Mouse (Mus musculus): ENCODE data around the gene 5730455P16Rik. TPM values are rescaled to one million over a fixed set of nuclear protein-coding genes. Genes with fewer than 3 reads are reported as not detected.

The 5730455P16Rik gene
- polyA plus RNA-seq, 2 experiments, result 2.4 to 5.1 TPM

GRCm38 (mm10) chr11:80315743-80316639 lies 61.8 kb downstream of the 5730455P16Rik start:
- Histone ChIP-seq H3K4me3 (ENCODE audit: insufficient read depth in 1 of 2, low read depth in 2 of 2, low read length in 2 of 2) (no peak overlapping the region), H3K9me3 (ENCODE audit: control insufficient read depth, low read length) (no peaks in the 10 kb centered on the region), H3K36me3 (replicated peaks; ENCODE audit: control insufficient read depth, insufficient read depth, low read depth) (no peaks in the 10 kb centered on the region), H3K4me2 (ENCODE audit: low read depth) (no peak overlapping the region), H3K4me1 (replicated peaks; ENCODE audit: control insufficient read depth in 2 of 2, insufficient read depth in 2 of 2, low read length in 1 of 2) (no peaks in the 10 kb centered on the region), H3K27me3 (ENCODE audit: control insufficient read depth, insufficient read depth, low read length) (no peaks in the 10 kb centered on the region; the same call in 1 of the 2 replicates), H3K9ac (replicated peaks) (no peak overlapping the region), H3K27ac (no peak overlapping the region)
- no peak for TF ChIP-seq CTCF (IDR thresholded peaks at IDR 0.05; ENCODE audit: low read depth)
- DNase-seq (ENCODE audit: low read depth in 3 of 3, low spot score in 3 of 3) (no peak), ATAC-seq (ENCODE audit: insufficient read depth) (no peak)
- 55% methylated on average over 10 of the region's 10 CpGs for WGBS (ENCODE audit: insufficient replicate concordance)

GRCm38 (mm10) chr11:80313944-80314343 lies 63.9 kb downstream of the 5730455P16Rik start:
- no peak for TF ChIP-seq EP300 (IDR thresholded peaks at IDR 0.05; ENCODE audit: low read depth)
- TF ChIP-seq CTCF (IDR thresholded peaks at IDR 0.05; ENCODE audit: low read depth), result no peak
- no peak overlapping the region for H3K4me3 ChIP-seq (ENCODE audit: insufficient read depth in 1 of 2, low read depth in 2 of 2, low read length in 2 of 2)
- 48% methylated on average over 4 of the region's 4 CpGs for WGBS (ENCODE audit: insufficient replicate concordance)
- no peaks in the 10 kb centered on the region; the same call in 1 of the 2 replicates for H3K27me3 ChIP-seq (ENCODE audit: control insufficient read depth, insufficient read depth, low read length)
- ATAC-seq (ENCODE audit: insufficient read depth) (no peak), DNase-seq (ENCODE audit: low read depth in 3 of 3, low spot score in 3 of 3) (no peak)
- H3K9ac ChIP-seq (replicated peaks), result no peak overlapping the region
- no peaks in the 10 kb centered on the region for H3K4me1 ChIP-seq (replicated peaks; ENCODE audit: control insufficient read depth in 2 of 2, insufficient read depth in 2 of 2, low read length in 1 of 2)
- no peaks in the 10 kb centered on the region for H3K36me3 ChIP-seq (replicated peaks; ENCODE audit: control insufficient read depth, insufficient read depth, low read depth)
- no peak overlapping the region for H3K27ac ChIP-seq
- no peaks in the 10 kb centered on the region for H3K9me3 ChIP-seq (ENCODE audit: control insufficient read depth, low read length)
- no peak overlapping the region for H3K4me2 ChIP-seq (ENCODE audit: low read depth)

- no peak for TF ChIP-seq CTCF (IDR thresholded peaks at IDR 0.05; ENCODE audit: low read depth)
- no peak for TF ChIP-seq EP300 (IDR thresholded peaks at IDR 0.05; ENCODE audit: low read depth)
- H3K4me2 ChIP-seq (ENCODE audit: low read depth), result no peak overlapping the region
- H3K9ac ChIP-seq (replicated peaks), result no peak overlapping the region
- WGBS (ENCODE audit: insufficient replicate concordance), result 35% methylated on average over 1 of the region's 1 CpGs
- DNase-seq (ENCODE audit: low read depth in 3 of 3, low spot score in 3 of 3) (no peak), ATAC-seq (ENCODE audit: insufficient read depth) (no peak)
- H3K9me3 ChIP-seq (ENCODE audit: control insufficient read depth, low read length), result no peaks in the 10 kb centered on the region
- no peak overlapping the region for H3K4me3 ChIP-seq (ENCODE audit: insufficient read depth in 1 of 2, low read depth in 2 of 2, low read length in 2 of 2)
- no peaks in the 10 kb centered on the region for H3K4me1 ChIP-seq (replicated peaks; ENCODE audit: control insufficient read depth in 2 of 2, insufficient read depth in 2 of 2, low read length in 1 of 2)
- H3K36me3 ChIP-seq (replicated peaks; ENCODE audit: control insufficient read depth, insufficient read depth, low read depth), result no peaks in the 10 kb centered on the region
- no peak overlapping the region for H3K27ac ChIP-seq
- no peaks in the 10 kb centered on the region; the same call in 1 of the 2 replicates for H3K27me3 ChIP-seq (ENCODE audit: control insufficient read depth, insufficient read depth, low read length)
Observed at GRCm38 (mm10) chr11:80313462-80313861, 64.4 kb downstream of the 5730455P16Rik start.

DNA sequence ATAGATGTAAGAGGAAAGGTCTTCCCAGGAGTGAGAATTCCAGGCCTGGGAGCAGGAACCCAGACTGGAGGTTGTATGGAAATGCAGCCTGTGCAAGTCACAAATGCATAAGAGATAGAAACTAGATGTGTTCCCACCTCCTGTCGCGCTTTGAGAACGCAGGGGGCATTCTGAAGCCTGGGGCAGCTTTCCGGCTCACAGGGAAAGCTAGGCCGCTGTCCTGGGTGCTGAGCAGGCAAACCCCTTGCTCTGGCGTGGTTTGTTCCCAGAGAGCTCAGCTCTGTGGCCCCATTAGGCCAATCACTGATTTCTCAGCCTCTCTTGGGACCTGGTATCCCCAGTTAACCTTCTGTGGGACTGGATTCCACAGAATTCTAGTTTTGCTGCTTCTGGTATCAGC lies 65.3 kb downstream of the 5730455P16Rik start:
- ATAC-seq (ENCODE audit: insufficient read depth) (no peak), DNase-seq (ENCODE audit: low read depth in 3 of 3, low spot score in 3 of 3) (no peak)
- no peaks in the 10 kb centered on the region; the same call in 1 of the 2 replicates for H3K27me3 ChIP-seq (ENCODE audit: control insufficient read depth, insufficient read depth, low read length)
- H3K9ac ChIP-seq (replicated peaks), result no peak overlapping the region
- WGBS (ENCODE audit: insufficient replicate concordance), result 4% methylated on average over 6 of the region's 6 CpGs
- no peak overlapping the region for H3K4me3 ChIP-seq (ENCODE audit: insufficient read depth in 1 of 2, low read depth in 2 of 2, low read length in 2 of 2)
- no peaks in the 10 kb centered on the region for H3K4me1 ChIP-seq (replicated peaks; ENCODE audit: control insufficient read depth in 2 of 2, insufficient read depth in 2 of 2, low read length in 1 of 2)
- TF ChIP-seq CTCF (IDR thresholded peaks at IDR 0.05; ENCODE audit: low read depth), result no peak
- TF ChIP-seq EP300 (IDR thresholded peaks at IDR 0.05; ENCODE audit: low read depth), result no peak
- H3K4me2 ChIP-seq (ENCODE audit: low read depth), result no peak overlapping the region
- H3K36me3 ChIP-seq (replicated peaks; ENCODE audit: control insufficient read depth, insufficient read depth, low read depth), result no peaks in the 10 kb centered on the region
- H3K27ac ChIP-seq, result no peak overlapping the region
- no peaks in the 10 kb centered on the region for H3K9me3 ChIP-seq (ENCODE audit: control insufficient read depth, low read length)

DNA sequence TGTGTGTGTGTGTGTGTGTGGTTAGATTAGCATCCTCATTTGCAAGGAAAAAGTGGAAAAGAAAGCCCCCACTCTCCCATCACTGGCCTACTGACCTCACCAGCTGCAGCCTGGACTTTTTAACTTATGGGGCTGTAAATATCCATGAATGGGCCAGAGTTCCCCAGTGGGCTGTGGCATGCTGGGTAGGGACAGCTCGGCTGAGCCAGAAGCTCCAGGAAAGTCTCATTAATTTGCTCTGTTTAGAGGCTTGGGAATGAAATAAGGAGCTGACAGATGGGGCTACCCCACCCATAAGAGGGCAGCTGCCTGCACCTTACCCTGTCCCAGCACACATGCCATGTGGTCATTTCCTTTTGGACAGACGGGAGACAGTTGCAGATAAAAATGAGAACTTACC lies 65.8 kb downstream of the 5730455P16Rik start:
- TF ChIP-seq EP300 (IDR thresholded peaks at IDR 0.05; ENCODE audit: low read depth), result no peak
- TF ChIP-seq CTCF (IDR thresholded peaks at IDR 0.05; ENCODE audit: low read depth), result no peak
- Histone ChIP-seq H3K4me2 (ENCODE audit: low read depth) (no peak overlapping the region), H3K4me1 (replicated peaks; ENCODE audit: control insufficient read depth in 2 of 2, insufficient read depth in 2 of 2, low read length in 1 of 2) (no peaks in the 10 kb centered on the region), H3K9ac (replicated peaks) (no peak overlapping the region), H3K36me3 (replicated peaks; ENCODE audit: control insufficient read depth, insufficient read depth, low read depth) (no peaks in the 10 kb centered on the region), H3K27ac (no peak overlapping the region), H3K9me3 (ENCODE audit: control insufficient read depth, low read length) (no peaks in the 10 kb centered on the region), H3K27me3 (ENCODE audit: control insufficient read depth, insufficient read depth, low read length) (no peaks in the 10 kb centered on the region; the same call in 1 of the 2 replicates), H3K4me3 (ENCODE audit: insufficient read depth in 1 of 2, low read depth in 2 of 2, low read length in 2 of 2) (no peak overlapping the region)
- DNase-seq (ENCODE audit: low read depth in 3 of 3, low spot score in 3 of 3) (no peak), ATAC-seq (ENCODE audit: insufficient read depth) (no peak)
- WGBS (ENCODE audit: insufficient replicate concordance), result 30% methylated on average over 2 of the region's 2 CpGs
